Mouse (Mus musculus): ENCODE measurements around the gene Npy4r.

GRCm38 (mm10) chr14:34195466-34195865 is 43.2 kb upstream of the Npy4r start:
- TF ChIP-seq CTCF (IDR thresholded peaks at IDR 0.05; ENCODE audit: control insufficient read depth, insufficient read depth, low read length) (no peak), POLR2A (IDR thresholded peaks at IDR 0.05; ENCODE audit: borderline replicate concordance, control insufficient read depth, low read depth, low read length) (no peak)

Measured in bone marrow, adult 2 months (tissue).